Mouse (Mus musculus): ENCODE measurements around the gene Glt1d1.

- no peak for TF ChIP-seq CTCF (IDR thresholded peaks at IDR 0.05; ENCODE audit: low read depth)
- peak; percentile 83 for TF ChIP-seq EP300 (IDR thresholded peaks at IDR 0.05; ENCODE audit: low read depth)
Observed at GRCm38 (mm10) chr5:127616884-127617635, 15.0 kb upstream of the Glt1d1 start.

Measured in liver, postnatal 0 days (tissue).